Mouse (Mus musculus) C2C12 (cell line): ENCODE measurements around the gene Ap1ar. TPM values are rescaled to one million over a fixed set of nuclear protein-coding genes. Genes with fewer than 3 reads are reported as not detected.

ENCODE experiments used
- H3K27me3 ChIP-seq: one replicate; pipeline ENCODE4 v1.6.1; 2011; ENCODE audit not compliant: control insufficient read depth, insufficient read depth, insufficient read length
- H3K36me3 ChIP-seq: one replicate; pipeline ENCODE4 v1.6.1; 2011; ENCODE audit not compliant: control insufficient read depth, insufficient read depth
- H3K4me3 ChIP-seq: one replicate; pipeline ENCODE4 v1.5.1; 2011; ENCODE audit warnings: mild to moderate bottlenecking, control low read depth; ENCODE audit not compliant: poor library complexity, insufficient read depth, severe bottlenecking
- H3K79me2 ChIP-seq: one replicate; pipeline ENCODE4 v1.6.1; 2011; ENCODE audit not compliant: control insufficient read depth, insufficient read depth
- H3K79me3 ChIP-seq: one replicate; pipeline ENCODE4 v1.6.1; 2011; ENCODE audit warnings: low read depth, control low read depth
- H3ac ChIP-seq: one replicate; pipeline ENCODE3; 2011; ENCODE audit warnings: low read depth; ENCODE audit not compliant: control insufficient read depth, insufficient read length
- CEBPB ChIP-seq: IDR thresholded peaks from one replicate; pipeline ENCODE4 v1.6.1; 2011; ENCODE audit warnings: low read depth, mild to moderate bottlenecking, control low read depth, moderate library complexity
- CTCF ChIP-seq: IDR thresholded peaks from one replicate; pipeline ENCODE4 v1.5.1; 2011; ENCODE audit not compliant: control insufficient read depth, insufficient read depth, insufficient read length
- FOSL1 ChIP-seq: IDR thresholded peaks from one replicate; pipeline ENCODE4 v1.8.0; 2011; ENCODE audit warnings: mild to moderate bottlenecking, low read length; ENCODE audit not compliant: poor library complexity, insufficient read depth, severe bottlenecking
- MAX ChIP-seq: IDR thresholded peaks from one replicate; pipeline ENCODE4 v1.6.1; 2011; ENCODE audit warnings: mild to moderate bottlenecking, control low read depth
- MYOD1 ChIP-seq: IDR thresholded peaks from one replicate; pipeline ENCODE4 v1.6.1; 2011; ENCODE audit warnings: low read depth; ENCODE audit not compliant: control insufficient read depth, insufficient read length
- MYOG ChIP-seq: IDR thresholded peaks from one replicate; pipeline ENCODE4 v1.6.1; 2011; ENCODE audit not compliant: control insufficient read depth, insufficient read length; ENCODE audit errors: extremely low read depth
- USF1 ChIP-seq: IDR thresholded peaks from one replicate; pipeline ENCODE4 v1.6.1; 2011; ENCODE audit warnings: low read depth, mild to moderate bottlenecking, control low read depth, moderate library complexity
- polyA plus RNA-seq: library from polyadenylated mRNA; unstranded; fragments of >200 nt; fragmentation: generic; extraction: Trizol; gene quantifications from one replicate; pipeline ENCODE4 v1.2.1, GENCODE M21; 2012; ENCODE audit warnings: missing spikeins

The Ap1ar gene
- polyA plus RNA-seq, 1 experiment: 13.0 TPM

- Histone ChIP-seq H3K79me2 (no peaks in the 10 kb centered on the region), H3K4me3 (no peak overlapping the region), H3K27me3 (no peaks in the 10 kb centered on the region), H3K36me3 (no peaks in the 10 kb centered on the region), H3ac (no peak overlapping the region), H3K79me3 (no peaks in the 10 kb centered on the region)
- no peak for TF ChIP-seq MYOD1
- no peak for TF ChIP-seq MYOG
- TF ChIP-seq CEBPB: no peak
- no peak for TF ChIP-seq FOSL1
- no peak for TF ChIP-seq MAX
- no peak for TF ChIP-seq USF1
- TF ChIP-seq CTCF: no peak
Measured at GRCm38 (mm10) chr3:127874254-127874883, 37.0 kb upstream of the Ap1ar start.

- H3K79me2 ChIP-seq: no peaks in the 10 kb centered on the region
- H3K4me3 ChIP-seq: no peak overlapping the region
- H3K36me3 ChIP-seq: no peaks in the 10 kb centered on the region
- TF ChIP-seq CTCF (no peak), MYOG (no peak), MAX (no peak), FOSL1 (no peak), CEBPB (no peak), USF1 (no peak), MYOD1 (no peak)
- no peak overlapping the region for H3ac ChIP-seq
- H3K27me3 ChIP-seq: no peaks in the 10 kb centered on the region
- no peaks in the 10 kb centered on the region for H3K79me3 ChIP-seq
Measured at GRCm38 (mm10) chr3:127871575-127871974, 34.3 kb upstream of the Ap1ar start.

GRCm38 (mm10) chr3:127868880-127869279 is 31.6 kb upstream of the Ap1ar start:
- Histone ChIP-seq H3K36me3 (no peaks in the 10 kb centered on the region), H3K79me3 (no peaks in the 10 kb centered on the region), H3K4me3 (no peak overlapping the region), H3ac (no peak overlapping the region), H3K79me2 (no peaks in the 10 kb centered on the region), H3K27me3 (no peaks in the 10 kb centered on the region)
- TF ChIP-seq USF1 (no peak), MAX (no peak), CTCF (no peak), FOSL1 (no peak)

- no peaks in the 10 kb centered on the region for H3K79me2 ChIP-seq
- no peaks in the 10 kb centered on the region for H3K79me3 ChIP-seq
- no peaks in the 10 kb centered on the region for H3K36me3 ChIP-seq
- TF ChIP-seq CEBPB (no peak), FOSL1 (no peak), MYOG (no peak), MAX (no peak), USF1 (no peak), MYOD1 (no peak), CTCF (no peak)
- H3K27me3 ChIP-seq: no peaks in the 10 kb centered on the region
- H3K4me3 ChIP-seq: no peak overlapping the region
- no peak overlapping the region for H3ac ChIP-seq
Measured at GRCm38 (mm10) chr3:127868046-127868758, 30.9 kb upstream of the Ap1ar start.

- Histone ChIP-seq H3K79me3 (no peaks in the 10 kb centered on the region), H3K36me3 (no peaks in the 10 kb centered on the region), H3ac (no peak overlapping the region), H3K27me3 (no peaks in the 10 kb centered on the region), H3K4me3 (no peak overlapping the region), H3K79me2 (no peaks in the 10 kb centered on the region)
- TF ChIP-seq CEBPB (no peak), CTCF (no peak), MYOD1 (no peak), MAX (no peak), MYOG (no peak), FOSL1 (no peak), USF1 (no peak)
Measured at GRCm38 (mm10) chr3:127864242-127864641, 26.9 kb upstream of the Ap1ar start.

- Histone ChIP-seq H3K79me2 (no peaks in the 10 kb centered on the region), H3K27me3 (no peaks in the 10 kb centered on the region), H3K4me3 (no peak overlapping the region), H3K36me3 (no peaks in the 10 kb centered on the region), H3ac (no peak overlapping the region), H3K79me3 (no peaks in the 10 kb centered on the region)
- TF ChIP-seq MYOG: no peak
- TF ChIP-seq MAX: no peak
- TF ChIP-seq FOSL1: no peak
- no peak for TF ChIP-seq MYOD1
- no peak for TF ChIP-seq USF1
- TF ChIP-seq CTCF: no peak
- no peak for TF ChIP-seq CEBPB
Measured at GRCm38 (mm10) chr3:127863571-127863970, 26.2 kb upstream of the Ap1ar start.
